Mouse (Mus musculus) ES-E14 (cell line): ENCODE measurements around the gene Cd200.

ENCODE experiments used
- HCFC1 ChIP-seq: IDR thresholded peaks from 2 replicates; pipeline ENCODE4 v1.6.1; 2012; ENCODE audit warnings: low read length, inconsistent platforms, borderline replicate concordance; ENCODE audit not compliant: insufficient read depth
- MAFK ChIP-seq: IDR thresholded peaks from 2 replicates; pipeline ENCODE4 v1.6.1; 2014; ENCODE audit warnings: mild to moderate bottlenecking, low read depth, low read length, inconsistent platforms; ENCODE audit not compliant: insufficient read depth
- ZC3H11A ChIP-seq: IDR thresholded peaks from 2 replicates; pipeline ENCODE4 v1.6.1; 2012; ENCODE audit warnings: low read depth, mild to moderate bottlenecking, inconsistent platforms, low read length, borderline replicate concordance
- ZNF384 ChIP-seq: IDR thresholded peaks from 2 replicates; pipeline ENCODE4 v1.6.1; 2012; ENCODE audit warnings: low read depth, low read length, inconsistent platforms

GRCm38 (mm10) chr16:45389833-45390232 is 19.0 kb downstream of the Cd200 start:
- TF ChIP-seq ZC3H11A (no peak), HCFC1 (no peak), ZNF384 (no peak), MAFK (no peak)
